Comparison of ENCODE assay signal across 16 mouse cellular contexts in the genomic region with DNA sequence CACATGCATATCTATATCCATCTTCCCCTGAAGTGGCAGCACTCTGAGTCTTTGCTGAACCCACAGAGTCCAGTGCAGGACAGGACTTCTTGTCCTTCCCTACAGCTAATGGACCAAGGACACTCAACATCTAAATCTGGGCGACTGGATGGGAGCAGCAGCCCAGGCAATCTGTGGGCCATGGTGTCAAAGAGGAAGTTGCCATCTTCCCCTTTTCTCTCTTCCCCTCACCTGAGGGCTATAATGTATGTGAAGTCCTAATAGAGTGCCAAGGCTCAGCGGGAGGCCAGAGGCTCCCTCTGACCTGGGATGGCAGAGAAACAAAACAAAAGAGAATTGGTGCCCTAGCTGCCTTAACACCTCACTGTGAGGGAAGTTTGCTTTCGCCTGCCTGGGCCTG. TPM values are rescaled to one million over a fixed set of nuclear protein-coding genes. Genes with fewer than 3 reads are reported as not detected.
"Had no signal": no experiment of that assay in that cellular context is flagged by ENCODE, and none has a peak within 500 bp of the region (broad histone marks: within the 10 kb centered on the region; RNA-seq: fewer than 3 reads in every experiment).

No protein-coding gene starts in this region.

- DNase-seq: kidney, adult 11 months; kidney, adult 8-10 months; kidney, postnatal 25 days; layer of hippocampus, postnatal 36 days; liver, embryonic 13.5 days; lung, adult 2 months; lung, postnatal 14 days; lung, postnatal 4 days; retina, postnatal 1 day; right cerebral cortex, postnatal 25 days; spleen, adult 18-20 months; thymus, adult 18-20 months; thymus, postnatal 14 days; thymus, postnatal 4 days had no signal

- ATAC-seq: midbrain, embryonic 13.5 days; midbrain, embryonic 16.5 days had no signal

RNA-seq across cellular contexts. Expression of a gene that starts 44.2 kb away (rescaled TPM):
- total RNA-seq: layer of hippocampus, postnatal 36 days had no signal
